Mouse (Mus musculus): ENCODE results near the gene Pmch. TPM values are rescaled to one million over a fixed set of nuclear protein-coding genes. Genes with fewer than 3 reads are reported as not detected.

Pmch gene
- polyA plus RNA-seq, 1 experiment, result not detected

DNA sequence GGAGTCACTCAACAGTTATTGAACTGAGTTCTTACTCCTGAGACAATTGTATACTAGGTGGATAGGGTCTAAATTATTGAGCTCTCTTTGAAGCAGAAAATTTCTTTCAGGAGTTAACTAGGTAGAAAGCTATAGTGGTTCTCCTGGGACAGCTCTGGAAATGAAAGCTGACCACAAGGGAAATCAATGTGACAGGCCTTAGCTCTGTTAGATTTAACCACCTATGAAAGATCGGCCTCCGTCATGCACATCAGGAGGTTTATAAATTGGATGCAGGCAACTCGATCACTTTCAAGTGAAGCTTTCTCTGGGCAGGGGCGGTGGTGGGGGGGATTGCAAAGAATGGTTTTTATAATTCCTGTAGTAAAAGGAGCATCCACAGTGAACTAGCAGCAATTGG, 27.4 kb upstream of the Pmch start:
- TF ChIP-seq EP300 (IDR thresholded peaks at IDR 0.05; ENCODE audit: insufficient read depth, low read depth, low read length) (no peak), CTCF (IDR thresholded peaks at IDR 0.05; ENCODE audit: low read depth, low read length) (no peak), POLR2A (IDR thresholded peaks at IDR 0.05; ENCODE audit: insufficient read depth, low read length) (no peak)
- Histone ChIP-seq H3K36me3 (ENCODE audit: control insufficient read depth, insufficient read depth, low read length, poor library complexity, severe bottlenecking) (no peaks in the 10 kb centered on the region), H3K4me3 (ENCODE audit: low read depth, low read length) (no peak overlapping the region)

GRCm38 (mm10) chr10:88064872-88065271, 26.0 kb upstream of the Pmch start:
- no peaks in the 10 kb centered on the region for H3K36me3 ChIP-seq (ENCODE audit: control insufficient read depth, insufficient read depth, low read length, poor library complexity, severe bottlenecking)
- H3K4me3 ChIP-seq (ENCODE audit: low read depth, low read length), result no peak overlapping the region
- H3K27ac ChIP-seq (ENCODE audit: insufficient read depth, low read length), result no peak overlapping the region
- no peaks in the 10 kb centered on the region for H3K4me1 ChIP-seq (ENCODE audit: control insufficient read depth, insufficient read depth, low read length)
- H3K27me3 ChIP-seq (ENCODE audit: control insufficient read depth, insufficient read depth, low read length, poor library complexity, severe bottlenecking), result no peaks in the 10 kb centered on the region
- H3K9me3 ChIP-seq (replicated peaks; ENCODE audit: control insufficient read depth, insufficient read depth, low read length, poor library complexity, severe bottlenecking), result no peaks in the 10 kb centered on the region
- TF ChIP-seq CTCF (IDR thresholded peaks at IDR 0.05; ENCODE audit: low read depth, low read length) (no peak), POLR2A (IDR thresholded peaks at IDR 0.05; ENCODE audit: insufficient read depth, low read length) (no peak), EP300 (IDR thresholded peaks at IDR 0.05; ENCODE audit: insufficient read depth, low read depth, low read length) (no peak)
- H3K9ac ChIP-seq (ENCODE audit: low read depth, poor library complexity, severe bottlenecking), result no peak overlapping the region

More for the DNA sequence above, 27.4 kb upstream of the Pmch start:
- H3K4me1 ChIP-seq (ENCODE audit: control insufficient read depth, insufficient read depth, low read length), result no peaks in the 10 kb centered on the region
- H3K9ac ChIP-seq (ENCODE audit: low read depth, poor library complexity, severe bottlenecking), result no peak overlapping the region
- H3K9me3 ChIP-seq (replicated peaks; ENCODE audit: control insufficient read depth, insufficient read depth, low read length, poor library complexity, severe bottlenecking), result no peaks in the 10 kb centered on the region
- no peak overlapping the region for H3K27ac ChIP-seq (ENCODE audit: insufficient read depth, low read length)
- no peaks in the 10 kb centered on the region for H3K27me3 ChIP-seq (ENCODE audit: control insufficient read depth, insufficient read depth, low read length, poor library complexity, severe bottlenecking)

GRCm38 (mm10) chr10:88067377-88067776, 23.5 kb upstream of the Pmch start:
- H3K36me3 ChIP-seq (ENCODE audit: control insufficient read depth, insufficient read depth, low read length, poor library complexity, severe bottlenecking), result no peaks in the 10 kb centered on the region
- no peak overlapping the region for H3K4me3 ChIP-seq (ENCODE audit: low read depth, low read length)
- H3K4me1 ChIP-seq (ENCODE audit: control insufficient read depth, insufficient read depth, low read length), result no peaks in the 10 kb centered on the region
- TF ChIP-seq POLR2A (IDR thresholded peaks at IDR 0.05; ENCODE audit: insufficient read depth, low read length), result no peak
- TF ChIP-seq EP300 (IDR thresholded peaks at IDR 0.05; ENCODE audit: insufficient read depth, low read depth, low read length), result no peak
- TF ChIP-seq CTCF (IDR thresholded peaks at IDR 0.05; ENCODE audit: low read depth, low read length), result no peak
- H3K27ac ChIP-seq (ENCODE audit: insufficient read depth, low read length), result no peak overlapping the region
- H3K9me3 ChIP-seq (replicated peaks; ENCODE audit: control insufficient read depth, insufficient read depth, low read length, poor library complexity, severe bottlenecking), result no peaks in the 10 kb centered on the region
- H3K27me3 ChIP-seq (ENCODE audit: control insufficient read depth, insufficient read depth, low read length, poor library complexity, severe bottlenecking), result no peaks in the 10 kb centered on the region
- no peak overlapping the region for H3K9ac ChIP-seq (ENCODE audit: low read depth, poor library complexity, severe bottlenecking)

- Histone ChIP-seq H3K4me1 (ENCODE audit: control insufficient read depth, insufficient read depth, low read length) (no peaks in the 10 kb centered on the region), H3K27me3 (ENCODE audit: control insufficient read depth, insufficient read depth, low read length, poor library complexity, severe bottlenecking) (no peaks in the 10 kb centered on the region), H3K27ac (ENCODE audit: insufficient read depth, low read length) (no peak overlapping the region), H3K9me3 (replicated peaks; ENCODE audit: control insufficient read depth, insufficient read depth, low read length, poor library complexity, severe bottlenecking) (no peaks in the 10 kb centered on the region), H3K4me3 (ENCODE audit: low read depth, low read length) (no peak overlapping the region), H3K36me3 (ENCODE audit: control insufficient read depth, insufficient read depth, low read length, poor library complexity, severe bottlenecking) (peaks cover 3% of the 10 kb centered on the region; the same call in 1 of the 2 replicates), H3K9ac (ENCODE audit: low read depth, poor library complexity, severe bottlenecking) (no peak overlapping the region)
- TF ChIP-seq EP300 (IDR thresholded peaks at IDR 0.05; ENCODE audit: insufficient read depth, low read depth, low read length), result no peak
- no peak for TF ChIP-seq POLR2A (IDR thresholded peaks at IDR 0.05; ENCODE audit: insufficient read depth, low read length)
- no peak for TF ChIP-seq CTCF (IDR thresholded peaks at IDR 0.05; ENCODE audit: low read depth, low read length)
These were observed 15.3 kb downstream of the Pmch start for GRCm38 (mm10) chr10:88106169-88106568.

GRCm38 (mm10) chr10:88113290-88113689, 22.4 kb downstream of the Pmch start:
- Histone ChIP-seq H3K4me1 (ENCODE audit: control insufficient read depth, insufficient read depth, low read length) (no peaks in the 10 kb centered on the region), H3K4me3 (ENCODE audit: low read depth, low read length) (no peak overlapping the region), H3K36me3 (ENCODE audit: control insufficient read depth, insufficient read depth, low read length, poor library complexity, severe bottlenecking) (peaks cover 3% of the 10 kb centered on the region; the same call in 1 of the 2 replicates), H3K27me3 (ENCODE audit: control insufficient read depth, insufficient read depth, low read length, poor library complexity, severe bottlenecking) (no peaks in the 10 kb centered on the region), H3K9ac (ENCODE audit: low read depth, poor library complexity, severe bottlenecking) (no peak overlapping the region), H3K27ac (ENCODE audit: insufficient read depth, low read length) (no peak overlapping the region), H3K9me3 (replicated peaks; ENCODE audit: control insufficient read depth, insufficient read depth, low read length, poor library complexity, severe bottlenecking) (no peaks in the 10 kb centered on the region)
- no peak for TF ChIP-seq EP300 (IDR thresholded peaks at IDR 0.05; ENCODE audit: insufficient read depth, low read depth, low read length)
- TF ChIP-seq POLR2A (IDR thresholded peaks at IDR 0.05; ENCODE audit: insufficient read depth, low read length), result no peak
- no peak for TF ChIP-seq CTCF (IDR thresholded peaks at IDR 0.05; ENCODE audit: low read depth, low read length)

GRCm38 (mm10) chr10:88119721-88120120, 28.8 kb downstream of the Pmch start:
- Histone ChIP-seq H3K4me1 (ENCODE audit: control insufficient read depth, insufficient read depth, low read length) (no peaks in the 10 kb centered on the region), H3K27ac (ENCODE audit: insufficient read depth, low read length) (no peak overlapping the region), H3K9ac (ENCODE audit: low read depth, poor library complexity, severe bottlenecking) (no peak overlapping the region), H3K36me3 (ENCODE audit: control insufficient read depth, insufficient read depth, low read length, poor library complexity, severe bottlenecking) (no peaks in the 10 kb centered on the region; the same call in 1 of the 2 replicates), H3K9me3 (replicated peaks; ENCODE audit: control insufficient read depth, insufficient read depth, low read length, poor library complexity, severe bottlenecking) (no peaks in the 10 kb centered on the region), H3K27me3 (ENCODE audit: control insufficient read depth, insufficient read depth, low read length, poor library complexity, severe bottlenecking) (no peaks in the 10 kb centered on the region), H3K4me3 (ENCODE audit: low read depth, low read length) (no peak overlapping the region)
- TF ChIP-seq POLR2A (IDR thresholded peaks at IDR 0.05; ENCODE audit: insufficient read depth, low read length) (no peak), CTCF (IDR thresholded peaks at IDR 0.05; ENCODE audit: low read depth, low read length) (no peak), EP300 (IDR thresholded peaks at IDR 0.05; ENCODE audit: insufficient read depth, low read depth, low read length) (no peak)

All from ES-Bruce4 (cell line).